Mouse (Mus musculus) forebrain, embryonic 11.5 days (tissue): ENCODE measurements around the gene Dyrk3. TPM values are rescaled to one million over a fixed set of nuclear protein-coding genes. Genes with fewer than 3 reads are reported as not detected.

Experiments used
- ATAC-seq: fragments of 200-750 bp; cut with Nextera tagmentation; replicated peaks from 2 replicates; pipeline ENCODE4 v1.8.0; 2017; ENCODE audit warnings: moderate TSS enrichment; ENCODE audit not compliant: low FRiP score
- DNase-seq: peaks from one replicate; pipeline ENCODE4 v3.0.0-alpha.2; 2017; ENCODE audit warnings: low spot score
- H3K27ac ChIP-seq: fragments of 300-500 bp; sonication (generic); 2 replicates; pipeline ENCODE4 v1.5.1; 2014; ENCODE audit warnings: low read depth, low read length
- H3K27me3 ChIP-seq: fragments of 300-500 bp; sonication (generic); 2 replicates; pipeline ENCODE4 v1.6.1; 2014; ENCODE audit warnings: mild to moderate bottlenecking, low read length, mixed read lengths; ENCODE audit not compliant: control insufficient read depth, insufficient read depth
- H3K36me3 ChIP-seq: fragments of 300-500 bp; sonication (generic); 2 replicates; pipeline ENCODE4 v1.6.1; 2014; ENCODE audit warnings: mild to moderate bottlenecking, low read length, moderate library complexity, mixed read lengths; ENCODE audit not compliant: control insufficient read depth, insufficient read depth
- H3K4me1 ChIP-seq: fragments of 300-500 bp; sonication (generic); replicated peaks from 2 replicates; pipeline ENCODE4 v1.6.1; 2014; ENCODE audit warnings: low read length, mixed read lengths; ENCODE audit not compliant: control insufficient read depth, insufficient read depth
- H3K4me2 ChIP-seq: fragments of 300-500 bp; sonication (generic); 2 replicates; pipeline ENCODE4 v1.6.1; 2014; ENCODE audit warnings: low read depth, mild to moderate bottlenecking, low read length, moderate library complexity, mixed read lengths; ENCODE audit not compliant: severe bottlenecking
- H3K4me3 ChIP-seq: fragments of 300-500 bp; sonication (generic); 2 replicates; pipeline ENCODE4 v1.5.1; 2014; ENCODE audit warnings: low read depth, low read length
- H3K9ac ChIP-seq: fragments of 300-500 bp; sonication (generic); 2 replicates; pipeline ENCODE4 v1.6.1; 2014; ENCODE audit warnings: low read length
- H3K9me3 ChIP-seq: fragments of 300-500 bp; sonication (generic); 2 replicates; pipeline ENCODE4 v1.6.1; 2016; ENCODE audit warnings: low read length, mixed read lengths; ENCODE audit not compliant: control insufficient read depth
- WGBS: fragments of 180-500 bp; shearing (Covaris S2); extraction: QIAGEN DNeasy Blood & Tissue Kit; methylation state at CpG from one replicate; pipeline ENCODE4 v1.1.7; 2014; 5-methylcytosine and 5-hydroxymethylcytosine counted together
- polyA plus RNA-seq: library from polyadenylated mRNA; unstranded; fragments of >200 nt; fragmentation: Nextera tagmentation; extraction: Ambion mirVana; gene quantifications from 2 replicates; pipeline ENCODE4 v1.2.1, GENCODE M21; 2014

Dyrk3 gene
- polyA plus RNA-seq, 1 experiment from 2014 or later = 20.8 TPM

- no peaks in the 10 kb centered on the region; the same call in 1 of the 2 replicates for H3K36me3 ChIP-seq
- no peak overlapping the region for H3K4me3 ChIP-seq
- DNase-seq (peak; percentile 86), ATAC-seq (peak; percentile 45)
- 71% methylated on average over 9 of the region's 9 CpGs for WGBS
- no peak overlapping the region for H3K9ac ChIP-seq
- no peak overlapping the region for H3K27ac ChIP-seq
- H3K9me3 ChIP-seq = no peaks in the 10 kb centered on the region
- H3K27me3 ChIP-seq = no peaks in the 10 kb centered on the region
- no peaks in the 10 kb centered on the region for H3K4me1 ChIP-seq
- no peak overlapping the region for H3K4me2 ChIP-seq
These were observed 43.7 kb upstream of the Dyrk3 start for GRCm38 (mm10) chr1:131181642-131182527.

- 98% methylated on average over 7 of the region's 7 CpGs for WGBS
- no peak overlapping the region for H3K4me3 ChIP-seq
- H3K27ac ChIP-seq = no peak overlapping the region
- no peak overlapping the region for H3K9ac ChIP-seq
- DNase-seq = no peak
- H3K27me3 ChIP-seq = no peaks in the 10 kb centered on the region
- no peak for ATAC-seq
- H3K36me3 ChIP-seq = no peaks in the 10 kb centered on the region; the same call in 1 of the 2 replicates
- no peaks in the 10 kb centered on the region for H3K9me3 ChIP-seq
- no peak overlapping the region for H3K4me2 ChIP-seq
- H3K4me1 ChIP-seq = no peaks in the 10 kb centered on the region
These were observed 42.2 kb upstream of the Dyrk3 start for GRCm38 (mm10) chr1:131180386-131180785.

GRCm38 (mm10) chr1:131178083-131178482, 39.9 kb upstream of the Dyrk3 start:
- no peak for ATAC-seq
- H3K36me3 ChIP-seq = no peaks in the 10 kb centered on the region; the same call in 1 of the 2 replicates
- no peak overlapping the region for H3K27ac ChIP-seq

GRCm38 (mm10) chr1:131177249-131177648, 39.1 kb upstream of the Dyrk3 start:
- 92% methylated on average over 4 of the region's 4 CpGs for WGBS
- Histone ChIP-seq H3K27ac (no peak overlapping the region), H3K27me3 (no peaks in the 10 kb centered on the region), H3K9me3 (no peaks in the 10 kb centered on the region), H3K4me1 (no peaks in the 10 kb centered on the region), H3K4me3 (no peak overlapping the region), H3K9ac (no peak overlapping the region), H3K36me3 (no peaks in the 10 kb centered on the region; the same call in 1 of the 2 replicates), H3K4me2 (no peak overlapping the region)
- ATAC-seq (no peak), DNase-seq (no peak)

More at GRCm38 (mm10) chr1:131178083-131178482, 39.9 kb upstream of the Dyrk3 start:
- no peak overlapping the region for H3K9ac ChIP-seq
- H3K9me3 ChIP-seq = no peaks in the 10 kb centered on the region
- H3K4me3 ChIP-seq = no peak overlapping the region
- H3K4me1 ChIP-seq = no peaks in the 10 kb centered on the region
- WGBS = 92% methylated on average over 5 of the region's 5 CpGs
- DNase-seq = no peak
- H3K27me3 ChIP-seq = no peaks in the 10 kb centered on the region
- no peak overlapping the region for H3K4me2 ChIP-seq

- no peak for ATAC-seq
- Histone ChIP-seq H3K27me3 (no peaks in the 10 kb centered on the region), H3K4me1 (no peaks in the 10 kb centered on the region), H3K4me2 (no peak overlapping the region), H3K36me3 (peaks cover 4% of the 10 kb centered on the region), H3K27ac (no peak overlapping the region), H3K4me3 (no peak overlapping the region), H3K9me3 (no peaks in the 10 kb centered on the region), H3K9ac (no peak overlapping the region)
- WGBS = 93% methylated on average over 8 of the region's 8 CpGs
- no peak for DNase-seq
These were observed 37.7 kb upstream of the Dyrk3 start for GRCm38 (mm10) chr1:131175819-131176218.

GRCm38 (mm10) chr1:131175189-131175588, 37.0 kb upstream of the Dyrk3 start:
- Histone ChIP-seq H3K27ac (no peak overlapping the region), H3K4me1 (no peaks in the 10 kb centered on the region), H3K27me3 (no peaks in the 10 kb centered on the region), H3K4me2 (no peak overlapping the region), H3K36me3 (peaks cover 6% of the 10 kb centered on the region), H3K4me3 (no peak overlapping the region), H3K9me3 (no peaks in the 10 kb centered on the region), H3K9ac (no peak overlapping the region)
- 90% methylated on average over 1 of the region's 1 CpGs for WGBS
- ATAC-seq = no peak
- no peak for DNase-seq

- no peak overlapping the region for H3K27ac ChIP-seq
- no peak overlapping the region for H3K4me3 ChIP-seq
- no peak overlapping the region for H3K9ac ChIP-seq
- DNase-seq (no peak), ATAC-seq (no peak)
- 90% methylated on average over 12 of the region's 12 CpGs for WGBS
- no peaks in the 10 kb centered on the region for H3K9me3 ChIP-seq
- no peaks in the 10 kb centered on the region for H3K4me1 ChIP-seq
- H3K27me3 ChIP-seq = no peaks in the 10 kb centered on the region
- H3K4me2 ChIP-seq = no peak overlapping the region
- peaks cover 6% of the 10 kb centered on the region for H3K36me3 ChIP-seq
These were observed 36.2 kb upstream of the Dyrk3 start for GRCm38 (mm10) chr1:131174299-131174861.

GRCm38 (mm10) chr1:131173809-131174208, 35.7 kb upstream of the Dyrk3 start:
- no peaks in the 10 kb centered on the region for H3K4me1 ChIP-seq
- no peak overlapping the region for H3K4me3 ChIP-seq
- H3K27me3 ChIP-seq = no peaks in the 10 kb centered on the region
- no peaks in the 10 kb centered on the region for H3K9me3 ChIP-seq
- 88% methylated on average over 6 of the region's 6 CpGs for WGBS
- no peak overlapping the region for H3K27ac ChIP-seq
- DNase-seq = no peak
- H3K4me2 ChIP-seq = no peak overlapping the region
- ATAC-seq = no peak
- peaks cover 6% of the 10 kb centered on the region for H3K36me3 ChIP-seq
- H3K9ac ChIP-seq = no peak overlapping the region
